Mouse (Mus musculus) gastrocnemius, postnatal 14 days (tissue): ENCODE data around the gene Nr2f2. TPM values are rescaled to one million over a fixed set of nuclear protein-coding genes. Genes with fewer than 3 reads are reported as not detected.

ENCODE experiments used
- DNase-seq: peaks from one replicate; pipeline ENCODE4 v3.0.0; 2021; ENCODE audit warnings: mixed read lengths
- intact Hi-C: fragments of 180-260 bp; cut with DNase I; formaldehyde crosslinking; loops from one replicate; pipeline ENCODE4 v1.15.1; 2025; ENCODE audit warnings: low total_unique reads
- long read RNA-seq, 2 experiments: library from polyadenylated mRNA; stranded (forward); transcript quantifications; one replicate each; pipeline ENCODE4 v2.0.0; 2021
- total RNA-seq, 2 experiments: library from RNA; stranded (reverse); gene quantifications; 2 replicates each; pipeline ENCODE4 v1.2.3; 2021

Gene Nr2f2
- 10 to 100 TPM; 22.2 to 30.2 TPM for total RNA-seq
- long read RNA-seq, experiment 1, full-length matches to known transcripts, result 9 of 18 reads
- long read RNA-seq, experiment 1, partial matches to known transcripts, result 7 of 18 reads
- long read RNA-seq, experiment 1, other reads (novel, unspliced or antisense), result 2 of 18 reads
- long read RNA-seq, experiment 2, full-length matches to known transcripts, result 13 of 29 reads
- long read RNA-seq, experiment 2, partial matches to known transcripts, result 15 of 29 reads
- long read RNA-seq, experiment 2, other reads (novel, unspliced or antisense), result 1 of 29 reads

DNA sequence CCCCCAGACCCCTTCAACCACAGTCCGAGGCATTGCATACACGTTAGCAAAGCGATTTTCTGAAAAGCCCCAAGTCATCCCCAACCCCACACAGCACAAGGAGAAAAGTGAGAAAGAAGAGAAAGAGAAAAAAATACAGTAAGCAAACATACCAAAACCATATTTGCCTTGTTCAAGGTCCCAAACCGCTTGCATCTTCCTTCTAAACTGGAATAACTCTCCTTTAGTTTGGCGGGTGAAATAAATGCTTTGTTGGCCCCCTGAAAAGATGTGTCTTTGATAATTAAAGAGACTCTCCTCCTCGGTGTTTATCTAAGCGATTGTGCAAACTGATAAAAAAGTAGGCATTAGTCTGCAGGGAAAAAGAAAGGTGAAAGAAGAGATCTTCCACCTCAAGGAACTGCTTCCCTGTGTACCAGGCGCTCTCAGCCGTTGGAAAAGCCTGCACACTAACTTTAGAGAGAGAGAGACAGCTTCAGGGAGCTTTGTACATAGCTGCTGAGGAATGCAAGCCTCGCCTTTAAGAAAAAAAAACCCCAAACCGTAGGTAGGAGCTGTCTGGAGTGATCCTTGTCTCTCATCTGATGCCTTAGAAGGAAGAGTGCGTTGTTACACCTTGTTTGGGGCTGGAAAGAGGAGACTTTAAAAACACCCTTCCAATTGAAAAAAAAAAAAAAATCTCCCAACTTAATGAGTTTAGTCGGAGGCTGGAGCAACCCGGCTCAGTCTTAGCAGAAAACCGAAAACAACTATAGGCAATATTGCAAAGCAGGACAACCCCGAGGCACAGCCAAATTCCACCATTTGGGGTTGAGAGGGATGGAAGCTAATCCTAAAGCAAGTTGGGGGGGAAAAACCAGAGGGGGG is at the start of gene Nr2f2:
Gene Nr2f2 (minus strand): TSS at position 795 of the 867 bp plus-strand sequence.
- DNase-seq, result no peak
- intact Hi-C loops, result no loop called here

DNA sequence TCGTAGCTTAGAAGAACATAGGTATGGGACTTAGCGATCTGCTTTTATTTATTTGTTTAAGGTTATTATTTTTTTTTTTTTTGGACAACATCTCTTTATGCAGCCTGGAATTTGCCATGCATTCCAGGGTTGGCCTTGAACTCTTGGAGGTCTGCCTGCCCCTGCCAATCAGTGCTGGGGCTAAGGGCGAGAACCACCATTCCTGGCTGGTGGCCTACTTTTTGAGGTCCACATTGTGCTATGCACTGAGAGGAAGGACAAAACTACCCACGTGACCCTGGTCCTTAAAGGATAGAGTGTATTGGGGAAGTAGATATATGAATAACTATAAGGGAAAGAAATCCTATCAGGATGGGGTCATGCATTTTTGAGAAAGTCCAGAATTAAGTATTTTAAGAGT is 47.9 kb upstream of the Nr2f2 start:
- intact Hi-C loops, result no loop called here

DNA sequence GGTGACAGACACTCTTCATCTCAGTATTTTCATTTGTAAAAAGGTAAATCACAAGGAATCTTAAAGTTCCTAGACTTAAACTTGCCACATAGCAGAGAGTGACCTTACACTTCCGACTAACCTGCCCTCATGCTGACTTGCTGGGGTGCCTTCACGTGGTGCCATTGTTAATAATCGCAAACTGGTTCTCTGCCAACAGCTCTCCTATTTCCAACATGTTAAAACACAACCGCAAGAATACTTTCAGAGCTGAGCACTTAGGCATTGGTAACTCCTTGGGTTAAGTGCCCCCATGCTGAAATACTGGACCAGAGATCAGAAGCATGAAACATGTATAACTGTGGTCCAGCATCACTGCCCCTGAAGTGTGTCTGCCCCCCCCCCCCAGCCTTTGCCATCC is 47.1 kb upstream of the Nr2f2 start:
- no peak for DNase-seq
- intact Hi-C loops, result no loop called here

More for the DNA sequence above, 47.9 kb upstream of the Nr2f2 start:
- DNase-seq, result no peak

DNA sequence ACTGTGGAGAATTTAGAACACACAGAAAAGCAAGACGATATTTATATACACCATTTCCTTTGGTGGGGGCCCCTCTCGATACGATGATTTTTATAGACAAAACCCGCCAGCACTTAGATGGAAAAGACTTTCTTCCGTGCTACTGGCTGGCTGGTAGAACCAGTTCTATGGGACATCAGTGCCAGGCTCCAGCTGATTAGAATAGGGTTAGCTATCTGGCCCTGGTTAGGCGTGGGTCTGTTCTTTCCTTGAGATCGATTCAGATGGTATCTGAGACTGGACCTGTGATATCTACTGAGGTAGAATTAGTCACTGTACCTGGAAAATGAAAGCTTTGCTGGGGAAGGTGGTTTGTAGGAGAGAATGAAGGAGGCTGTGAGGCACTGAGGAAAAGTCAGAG is 46.4 kb upstream of the Nr2f2 start:
- intact Hi-C loops, result no loop called here
- DNase-seq, result no peak

DNA sequence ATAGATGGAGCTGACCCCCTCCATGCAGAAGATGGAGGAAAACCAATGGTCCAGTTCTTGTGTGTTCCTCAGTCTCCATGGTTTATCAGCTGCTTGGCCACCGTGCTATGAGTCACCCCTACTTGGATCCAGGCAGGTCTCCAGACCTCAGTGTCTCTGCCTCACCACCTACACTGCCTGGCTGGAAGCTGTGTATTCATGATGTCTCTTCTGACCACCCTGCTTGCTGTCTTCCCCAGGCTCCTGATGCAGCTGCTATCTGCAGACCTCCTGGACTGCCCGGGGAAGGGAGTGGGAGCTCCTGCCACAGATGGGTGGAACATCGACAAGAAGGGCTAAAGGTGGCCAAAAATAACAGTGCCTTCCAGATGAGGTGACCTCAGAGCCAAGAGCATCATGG is 43.8 kb upstream of the Nr2f2 start:
- intact Hi-C loops, result no loop called here
- no peak for DNase-seq

DNA sequence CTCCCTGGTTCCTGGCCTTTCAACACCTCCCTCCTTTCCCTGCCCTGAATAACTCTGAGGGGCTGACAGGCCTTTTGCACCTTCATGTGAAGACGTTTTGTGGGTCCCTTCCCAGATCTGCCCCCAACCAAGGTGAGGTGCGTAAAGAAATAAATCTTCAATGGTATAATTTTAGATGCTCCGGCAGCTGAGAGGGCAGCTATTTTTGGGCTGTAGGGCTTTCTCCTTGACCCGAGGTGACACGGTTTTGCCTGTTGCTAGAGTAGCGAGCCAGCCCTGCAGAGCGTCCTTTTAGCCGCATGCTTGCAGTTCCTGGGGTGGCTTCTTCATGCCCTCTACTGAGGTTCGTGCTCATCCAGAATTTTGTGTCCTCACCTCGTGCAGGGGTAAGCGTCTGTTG is 43.4 kb upstream of the Nr2f2 start:
- peak; percentile 11 for DNase-seq
- intact Hi-C loops, result no loop called here

DNA sequence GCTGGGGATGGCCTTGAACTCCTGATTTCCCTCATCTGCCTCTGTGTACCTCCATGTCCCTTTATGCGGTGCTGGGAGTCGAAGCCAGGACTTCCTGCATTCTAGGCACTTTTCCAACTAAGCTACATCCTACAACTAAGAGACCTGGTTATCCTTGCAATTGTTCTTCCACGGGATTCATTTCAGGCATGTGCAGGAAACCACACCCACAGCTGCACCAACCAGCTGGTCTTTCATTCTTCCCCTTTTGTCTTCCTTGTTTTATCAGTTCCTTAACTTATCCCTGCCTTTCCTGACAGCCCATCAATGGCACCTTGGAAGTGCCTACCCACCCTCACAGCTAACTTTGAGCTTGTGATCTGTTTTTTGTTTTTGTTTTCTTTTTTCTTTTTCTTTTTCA is 42.3 kb upstream of the Nr2f2 start:
- DNase-seq, result no peak
- intact Hi-C loops, result no loop called here

DNA sequence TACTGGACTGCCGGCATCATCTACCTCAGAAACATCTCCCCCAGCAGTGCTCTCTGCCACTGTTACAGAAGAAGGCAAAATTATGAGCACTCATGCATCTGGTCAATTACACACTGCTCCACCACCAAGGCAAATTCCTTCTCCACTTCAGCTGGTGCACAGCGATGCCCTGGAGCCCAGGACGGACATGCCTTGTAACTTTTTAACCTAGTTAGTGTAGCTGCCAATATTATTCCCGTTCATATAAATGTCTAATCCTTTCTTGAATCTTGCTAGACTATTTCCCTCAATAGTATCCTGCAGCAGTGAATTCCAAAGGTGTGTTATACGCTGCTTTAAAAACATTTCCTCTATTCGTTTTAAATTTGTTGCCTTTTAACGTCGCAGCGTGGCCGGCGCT is 40.6 kb upstream of the Nr2f2 start:
- intact Hi-C loops, result no loop called here
- no peak for DNase-seq

DNA sequence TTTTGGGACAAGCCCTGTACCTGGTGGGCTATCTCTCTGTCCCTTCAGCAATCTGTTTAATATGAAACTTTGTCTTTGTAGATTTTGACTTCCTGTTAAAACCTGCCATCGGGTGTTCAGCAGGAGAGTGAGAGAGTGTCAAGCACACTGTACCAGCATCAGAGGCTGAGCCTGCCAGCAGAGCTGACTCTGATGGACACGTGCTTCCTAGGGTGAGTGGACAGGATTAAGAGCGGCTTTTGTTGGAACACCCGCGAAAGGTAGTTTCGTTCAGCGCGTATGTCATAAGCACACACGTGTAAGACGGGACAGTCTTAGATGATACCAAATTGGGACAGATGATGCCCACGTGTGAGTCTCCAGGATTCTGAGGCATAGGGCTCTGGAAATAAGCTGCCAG is 40.0 kb upstream of the Nr2f2 start:
- no peak for DNase-seq
- intact Hi-C loops, result no loop called here

DNA sequence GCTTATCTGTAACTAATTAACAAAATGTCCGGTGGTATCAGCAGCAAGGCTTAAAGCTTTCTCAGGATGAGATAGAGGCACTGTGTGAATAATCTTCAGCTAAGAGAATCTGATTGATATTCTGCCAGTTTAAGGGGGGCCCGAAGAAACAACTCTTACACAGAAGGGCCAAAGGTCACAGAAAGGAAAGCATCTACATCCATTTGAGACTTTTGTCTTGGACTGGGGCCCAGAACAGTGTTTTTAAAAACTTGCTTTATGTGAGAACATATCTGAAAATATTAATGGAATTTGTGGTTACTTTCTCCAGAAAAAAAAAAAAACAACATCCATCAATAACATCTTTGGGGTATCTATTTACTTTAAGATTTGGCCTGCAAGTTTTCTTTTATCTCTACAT is 38.9 kb upstream of the Nr2f2 start:
- DNase-seq, result no peak
- intact Hi-C loops, result no loop called here

DNA sequence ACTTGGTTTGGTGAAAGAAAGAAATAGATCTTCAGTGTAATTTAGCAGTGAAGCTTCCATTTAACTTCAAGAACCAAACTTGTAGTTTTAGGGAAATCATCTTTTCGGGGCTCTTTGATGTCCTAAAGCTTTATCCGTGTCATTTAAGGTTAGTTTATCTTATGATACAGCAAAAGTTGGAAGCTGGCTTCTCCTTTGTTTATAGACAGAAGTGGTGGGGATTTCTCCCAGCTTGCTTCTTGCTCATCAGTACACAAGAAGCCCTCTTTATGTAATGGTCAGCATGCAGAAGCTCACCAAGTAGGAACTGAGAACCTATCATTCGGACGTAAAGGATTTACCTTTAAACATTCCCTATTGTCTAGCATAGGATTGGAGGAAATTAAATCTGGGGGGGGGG is 16.3 kb upstream of the Nr2f2 start:
- intact Hi-C loops, result no loop called here
- DNase-seq, result no peak

DNA sequence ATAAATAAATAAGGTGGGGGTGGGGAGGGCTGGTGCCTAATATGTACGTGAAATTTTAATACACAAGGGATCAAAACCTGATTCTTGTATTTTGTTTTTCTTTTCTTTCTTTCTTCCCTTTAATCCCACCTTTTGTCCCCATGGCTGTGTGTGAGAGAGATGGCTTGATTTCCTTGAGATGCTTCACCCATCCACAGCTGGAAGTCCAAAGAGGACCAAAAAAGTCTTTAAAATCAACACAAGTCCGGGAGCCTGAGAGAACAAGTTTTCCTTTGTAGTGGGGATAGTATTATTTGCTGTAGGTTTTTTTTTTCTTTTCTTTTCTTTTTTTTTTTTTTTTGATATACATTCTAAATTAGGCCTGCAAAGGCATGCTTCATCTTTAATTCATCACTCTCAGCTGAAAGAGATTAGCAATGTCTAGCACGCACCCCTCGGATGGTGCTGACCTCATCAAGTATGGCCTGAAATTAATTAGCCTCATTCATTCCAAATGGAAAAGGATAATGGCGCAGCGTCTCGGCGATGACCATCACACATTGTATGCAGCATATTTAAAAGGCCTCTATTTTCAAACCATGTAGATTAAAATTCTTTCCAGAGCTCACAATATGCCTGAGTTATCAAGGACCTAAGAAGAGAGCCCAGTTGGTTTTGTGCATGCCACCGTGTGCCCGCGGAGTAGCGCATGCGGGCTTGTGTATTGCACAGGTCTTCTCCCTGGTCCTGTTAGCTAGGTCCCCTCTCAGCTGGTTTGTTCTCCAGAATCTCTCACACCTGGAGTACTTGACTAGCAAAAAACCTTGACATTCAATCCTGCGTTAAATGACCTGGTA is 15.1 kb upstream of the Nr2f2 start:
- DNase-seq, result no peak
- intact Hi-C loops, result no loop called here

DNA sequence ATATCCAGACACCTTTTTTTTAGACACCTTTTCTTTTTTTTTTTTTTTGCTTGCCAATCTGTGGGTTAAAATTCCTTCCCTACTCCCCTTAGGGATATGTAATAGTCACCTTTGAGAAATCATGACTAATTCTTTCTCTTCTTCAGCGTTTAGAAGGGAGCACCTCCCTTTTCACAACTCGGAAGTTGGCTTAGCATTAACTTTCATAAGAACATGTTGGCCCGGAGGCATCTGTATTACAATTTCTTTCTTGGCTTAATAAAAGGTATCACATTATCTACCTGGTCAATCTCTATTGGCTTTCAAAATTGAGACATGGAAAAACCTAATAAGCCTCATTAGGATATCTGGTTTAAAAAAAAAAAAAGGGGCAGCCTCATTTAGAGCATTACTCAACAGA is 14.4 kb upstream of the Nr2f2 start:
- no peak for DNase-seq
- intact Hi-C loops, result no loop called here

DNA sequence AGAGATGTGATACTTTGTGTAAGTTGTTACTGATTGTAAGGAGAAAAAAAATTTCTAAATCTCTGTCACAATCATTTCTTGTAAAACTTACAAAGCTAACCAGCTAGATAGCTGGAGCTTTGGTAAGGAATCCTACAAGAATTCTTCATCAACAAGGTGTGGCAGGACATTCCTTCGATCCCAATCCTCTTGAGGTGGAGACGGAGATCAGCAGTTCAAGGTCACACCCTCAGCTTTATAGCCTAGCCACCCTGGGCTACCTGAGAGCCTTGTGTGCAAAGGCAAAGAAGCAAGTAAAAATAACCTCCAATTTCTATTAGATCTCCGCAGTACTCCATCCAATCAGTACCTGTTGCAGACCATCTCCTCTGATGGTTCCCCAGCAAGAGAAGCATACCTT is 13.7 kb upstream of the Nr2f2 start:
- intact Hi-C loops, result no loop called here
- DNase-seq, result no peak

DNA sequence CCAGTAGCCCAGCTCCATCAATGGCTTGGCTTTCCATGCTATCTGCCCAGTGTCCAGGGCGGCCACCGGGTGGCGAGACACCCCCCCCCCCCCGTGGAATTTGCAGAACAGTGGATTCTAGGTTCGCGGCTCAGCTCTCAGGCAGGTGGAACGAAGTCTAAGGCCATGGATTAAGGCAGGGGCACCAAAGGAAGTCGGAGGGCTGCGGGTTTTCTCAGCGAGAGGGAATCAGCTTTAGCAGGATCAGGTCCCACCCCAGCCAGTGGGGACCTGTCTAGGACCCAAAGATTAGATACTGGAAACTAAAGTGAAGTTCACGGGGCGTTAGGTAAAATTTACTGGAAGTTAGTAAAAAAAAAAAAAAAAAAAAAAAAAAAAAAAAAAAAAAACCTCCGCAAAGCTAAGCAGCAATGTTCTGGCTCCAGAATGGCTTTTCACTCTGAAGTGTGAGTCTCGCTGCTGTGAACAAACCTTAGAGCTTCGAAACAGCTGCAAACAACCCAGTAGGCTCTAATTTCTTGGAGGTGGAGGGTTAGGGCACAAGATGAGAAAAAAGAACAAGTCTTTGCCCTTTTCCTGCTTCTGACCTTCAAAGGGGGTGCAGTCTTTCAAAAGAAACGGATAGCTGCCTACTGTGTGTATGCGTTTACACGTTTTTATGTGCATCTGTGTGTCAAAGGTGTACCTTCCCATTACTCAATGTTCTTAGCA is 4.2 kb upstream of the Nr2f2 start:
- intact Hi-C loops, result no loop called here
- no peak for DNase-seq

DNA sequence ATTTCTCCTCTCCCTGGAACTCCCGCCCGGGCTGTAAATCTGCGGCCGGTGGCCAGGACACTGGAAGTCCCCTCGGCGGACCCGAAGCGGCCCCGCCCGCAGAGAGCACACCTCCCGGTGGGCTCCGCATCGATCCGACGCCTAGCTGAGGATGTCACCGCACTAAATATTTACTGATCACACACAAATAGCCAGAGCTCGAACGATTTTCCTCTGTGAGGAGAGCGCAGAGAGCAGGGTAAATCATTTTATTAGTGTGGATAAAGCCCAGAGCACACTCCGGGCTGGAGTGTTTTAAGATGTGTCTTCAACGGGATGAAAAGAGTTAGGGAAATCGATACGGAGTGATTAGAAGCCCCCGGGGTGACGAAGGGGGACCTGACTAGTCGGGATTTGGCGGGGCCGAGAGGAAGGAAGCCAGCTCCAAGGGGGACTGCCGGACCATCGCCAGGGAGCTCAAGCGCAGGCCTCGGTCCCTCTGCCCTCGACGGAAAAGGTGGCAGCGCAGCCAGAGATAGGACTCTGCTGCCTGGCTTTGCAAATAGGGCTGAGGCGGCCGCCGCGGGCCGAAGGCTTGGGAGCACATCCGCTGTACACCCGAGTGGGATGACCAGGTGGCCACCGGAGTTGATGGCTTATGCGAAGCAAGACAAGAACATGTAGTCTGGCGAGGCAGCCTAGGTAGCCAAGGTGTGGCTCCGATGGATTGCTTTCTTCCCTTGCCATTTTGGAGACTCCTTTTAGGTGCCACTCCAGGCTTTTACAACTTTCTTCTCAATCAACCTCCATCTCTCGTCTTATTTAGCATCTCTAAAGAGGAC is 3.4 kb upstream of the Nr2f2 start:
- no peak for DNase-seq

DNA sequence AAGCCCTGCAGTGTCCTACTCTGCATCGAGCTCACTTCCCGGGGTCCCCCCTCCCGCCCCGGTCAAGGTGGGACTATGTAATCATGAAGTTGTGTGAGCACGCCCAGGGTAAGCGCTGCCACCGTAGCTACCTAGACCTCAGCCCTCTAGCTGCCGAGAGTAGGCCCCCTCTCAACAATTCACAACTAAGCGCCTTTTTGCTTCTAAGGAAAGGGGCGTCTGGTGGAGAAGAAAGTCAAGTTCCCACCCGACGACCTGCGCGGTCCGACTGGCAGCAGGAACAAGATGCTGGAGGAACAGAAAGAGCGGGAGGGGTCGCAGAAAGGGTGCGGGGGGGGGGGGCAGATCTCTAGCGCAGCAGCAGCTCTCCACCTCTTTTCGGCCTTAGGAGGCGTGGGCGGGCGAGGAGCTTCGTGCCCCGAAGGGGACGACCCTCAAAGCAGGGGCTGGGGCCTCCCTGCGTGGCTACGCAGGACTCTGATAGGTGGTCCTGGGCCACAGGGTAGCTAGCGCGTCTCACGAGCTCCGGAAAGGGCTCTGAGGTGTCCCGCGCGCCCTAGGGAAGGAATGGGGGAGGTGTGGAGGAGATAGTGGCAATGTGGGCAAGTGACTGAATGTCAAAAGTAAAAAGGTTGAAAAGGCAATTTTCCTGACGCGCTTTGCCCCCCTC is 2.7 kb upstream of the Nr2f2 start:
- DNase-seq, result no peak
- intact Hi-C loops, result no loop called here

More for the DNA sequence above, 3.4 kb upstream of the Nr2f2 start:
- intact Hi-C loops, result no loop called here

DNA sequence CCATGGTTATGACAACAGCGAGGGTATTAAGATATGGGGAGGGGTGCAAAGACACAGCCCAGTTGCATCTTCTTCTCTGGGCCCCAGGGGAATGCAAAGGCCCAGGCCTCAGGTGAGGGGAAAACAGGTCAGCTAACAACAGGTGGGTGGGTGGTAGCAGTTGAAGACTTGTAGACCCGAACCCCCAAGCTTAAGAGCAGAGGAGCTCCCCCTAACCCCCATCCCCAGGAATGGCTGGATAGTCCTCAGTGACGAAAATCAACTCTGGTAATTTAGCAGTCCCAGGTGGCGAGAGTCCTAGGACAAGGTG is 2.2 kb upstream of the Nr2f2 start:
- DNase-seq, result no peak
- intact Hi-C loops, result no loop called here

DNA sequence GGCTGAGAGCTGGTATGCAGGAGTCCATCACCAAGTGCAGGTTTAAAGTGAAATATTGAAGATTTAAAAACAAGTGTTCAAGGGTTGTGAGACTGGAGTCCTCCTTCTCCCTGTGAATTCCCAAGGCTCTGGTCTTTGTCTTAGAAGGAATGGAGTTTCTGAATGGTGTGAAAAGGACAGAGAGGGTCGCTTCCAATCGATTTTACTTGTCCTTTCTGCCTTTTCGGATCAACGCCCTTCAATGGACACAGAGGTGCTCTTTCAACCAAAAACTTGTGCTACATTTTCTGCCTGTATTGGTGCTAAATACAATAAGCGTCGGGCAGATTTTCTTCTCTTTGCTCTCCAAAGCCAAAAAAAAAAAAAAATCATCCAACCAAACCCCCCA is 1.7 kb upstream of the Nr2f2 start:
- DNase-seq, result no peak
- intact Hi-C loops, result no loop called here
